Mouse (Mus musculus) embryonic facial prominence, embryonic 13.5 days (tissue): Measurements from ENCODE around the gene Evx2. TPM values are rescaled to one million over a fixed set of nuclear protein-coding genes. Genes with fewer than 3 reads are reported as not detected.
A peak's percentile ranks its signal among the peaks of the same experiment; 100 is the strongest.

Experiments used
- ATAC-seq: fragments of 200-750 bp; cut with Nextera tagmentation; 2 replicates; pipeline ENCODE4 v1.8.0; 2017; ENCODE audit warnings: low read depth; ENCODE audit not compliant: insufficient number of reproducible peaks, insufficient read depth, low FRiP score, low TSS enrichment
- H3K27ac ChIP-seq: fragments of 300-500 bp; sonication (generic); 2 replicates; pipeline ENCODE4 v1.5.1; 2015; ENCODE audit warnings: moderate library complexity, mild to moderate bottlenecking, inconsistent platforms
- H3K27me3 ChIP-seq: fragments of 300-500 bp; sonication (generic); 2 replicates; pipeline ENCODE4 v1.6.1; 2015; ENCODE audit warnings: mild to moderate bottlenecking, inconsistent platforms
- H3K36me3 ChIP-seq: fragments of 300-500 bp; sonication (generic); 2 replicates; pipeline ENCODE4 v1.6.1; 2015; ENCODE audit warnings: mild to moderate bottlenecking, inconsistent platforms
- H3K4me1 ChIP-seq: fragments of 300-500 bp; sonication (generic); 2 replicates; pipeline ENCODE4 v1.6.1; 2015; ENCODE audit warnings: inconsistent platforms
- H3K4me2 ChIP-seq: fragments of 300-500 bp; sonication (generic); 2 replicates; pipeline ENCODE4 v1.6.1; 2015; ENCODE audit warnings: moderate library complexity, mild to moderate bottlenecking, inconsistent platforms
- H3K4me3 ChIP-seq: fragments of 300-500 bp; sonication (generic); 2 replicates; pipeline ENCODE4 v1.5.1; 2015; ENCODE audit warnings: mild to moderate bottlenecking, inconsistent platforms
- H3K9ac ChIP-seq: fragments of 300-500 bp; sonication (generic); 2 replicates; pipeline ENCODE4 v1.6.1; 2015; ENCODE audit warnings: mild to moderate bottlenecking, inconsistent platforms
- H3K9me3 ChIP-seq: fragments of 300-500 bp; sonication (generic); 2 replicates; pipeline ENCODE4 v1.6.1; 2016; ENCODE audit warnings: inconsistent platforms
- WGBS: fragments of 180-500 bp; shearing (Covaris S2); methylation state at CpG from one replicate; pipeline ENCODE4 v1.1.7; 2015; ENCODE audit warnings: mixed read lengths; 5-methylcytosine and 5-hydroxymethylcytosine counted together
- polyA plus RNA-seq: library from polyadenylated mRNA; unstranded; fragments of >200 nt; fragmentation: Nextera tagmentation; extraction: Ambion mirVana; gene quantifications from 2 replicates; pipeline ENCODE4 v1.2.1, GENCODE M21; 2015

Evx2 gene
- polyA plus RNA-seq, 1 experiment from 2014 or later, result not detected

GRCm38 (mm10) chr2:74685059-74685603 is 25.8 kb upstream of the Evx2 start:
- H3K27ac ChIP-seq, result no peak overlapping the region
- H3K27me3 ChIP-seq, result peaks cover 98% of the 10 kb centered on the region
- H3K9me3 ChIP-seq, result no peaks in the 10 kb centered on the region
- no peak overlapping the region for H3K4me3 ChIP-seq
- H3K4me1 ChIP-seq, result peaks cover 15% of the 10 kb centered on the region
- no peak for ATAC-seq
- H3K9ac ChIP-seq, result no peak overlapping the region
- no peaks in the 10 kb centered on the region for H3K36me3 ChIP-seq
- no peak overlapping the region for H3K4me2 ChIP-seq
- WGBS, result 8% methylated on average over 4 of the region's 4 CpGs

GRCm38 (mm10) chr2:74684106-74684505 is 24.7 kb upstream of the Evx2 start:
- H3K27me3 ChIP-seq, result peaks cover 98% of the 10 kb centered on the region
- H3K4me1 ChIP-seq, result peaks cover 22% of the 10 kb centered on the region
- under 1% methylated on average over 12 of the region's 12 CpGs for WGBS
- no peak overlapping the region for H3K4me2 ChIP-seq
- H3K27ac ChIP-seq, result no peak overlapping the region
- no peaks in the 10 kb centered on the region for H3K9me3 ChIP-seq
- H3K9ac ChIP-seq, result no peak overlapping the region
- no peak overlapping the region for H3K4me3 ChIP-seq
- ATAC-seq, result no peak
- no peaks in the 10 kb centered on the region for H3K36me3 ChIP-seq

- Histone ChIP-seq H3K4me2 (no peak overlapping the region), H3K9me3 (no peaks in the 10 kb centered on the region), H3K4me3 (no peak overlapping the region), H3K4me1 (peaks cover 22% of the 10 kb centered on the region), H3K27me3 (peaks cover 98% of the 10 kb centered on the region), H3K9ac (no peak overlapping the region), H3K36me3 (no peaks in the 10 kb centered on the region), H3K27ac (no peak overlapping the region)
- ATAC-seq, result no peak
- WGBS, result 2% methylated on average over 18 of the region's 18 CpGs
These were observed 24.2 kb upstream of the Evx2 start for GRCm38 (mm10) chr2:74683471-74683951.

GRCm38 (mm10) chr2:74682796-74683195 is 23.4 kb upstream of the Evx2 start:
- under 1% methylated on average over 41 of the region's 51 CpGs for WGBS
- no peak overlapping the region for H3K9ac ChIP-seq
- peak overlapping the region; percentile 49 for H3K4me2 ChIP-seq
- H3K36me3 ChIP-seq, result no peaks in the 10 kb centered on the region
- peak overlapping the region; percentile 26 for H3K4me3 ChIP-seq
- peaks cover 22% of the 10 kb centered on the region for H3K4me1 ChIP-seq
- H3K27me3 ChIP-seq, result peaks cover 98% of the 10 kb centered on the region
- no peak overlapping the region for H3K27ac ChIP-seq
- H3K9me3 ChIP-seq, result no peaks in the 10 kb centered on the region
- no peak for ATAC-seq

GRCm38 (mm10) chr2:74681594-74682531 is 22.5 kb upstream of the Evx2 start:
- no peaks in the 10 kb centered on the region for H3K36me3 ChIP-seq
- H3K27ac ChIP-seq, result no peak overlapping the region
- peaks cover 22% of the 10 kb centered on the region for H3K4me1 ChIP-seq
- peaks cover 98% of the 10 kb centered on the region for H3K27me3 ChIP-seq
- ATAC-seq, result no peak
- no peak overlapping the region for H3K9ac ChIP-seq
- WGBS, result under 1% methylated on average over 76 of the region's 78 CpGs
- H3K4me2 ChIP-seq, result peak overlapping the region; percentile 49
- H3K4me3 ChIP-seq, result peak overlapping the region; percentile 26
- H3K9me3 ChIP-seq, result no peaks in the 10 kb centered on the region

- Histone ChIP-seq H3K36me3 (no peaks in the 10 kb centered on the region), H3K4me3 (no peak overlapping the region), H3K27me3 (peaks cover 100% of the 10 kb centered on the region), H3K4me2 (no peak overlapping the region), H3K27ac (no peak overlapping the region), H3K9me3 (no peaks in the 10 kb centered on the region), H3K4me1 (peaks cover 22% of the 10 kb centered on the region), H3K9ac (no peak overlapping the region)
- 2% methylated on average over 21 of the region's 21 CpGs for WGBS
- ATAC-seq, result no peak
These were observed 21.4 kb upstream of the Evx2 start for GRCm38 (mm10) chr2:74680561-74681398.

GRCm38 (mm10) chr2:74679980-74680379 is 20.6 kb upstream of the Evx2 start:
- no peak for ATAC-seq
- no peaks in the 10 kb centered on the region for H3K9me3 ChIP-seq
- no peaks in the 10 kb centered on the region for H3K36me3 ChIP-seq
- 0 out of 2 replicates have a peak overlapping the region, but pooled peaks have one; percentile 7 for H3K4me2 ChIP-seq
- no peak overlapping the region for H3K27ac ChIP-seq
- no peak overlapping the region for H3K9ac ChIP-seq
- H3K4me1 ChIP-seq, result peaks cover 24% of the 10 kb centered on the region
- H3K4me3 ChIP-seq, result peak overlapping the region; percentile 8; the same call in 1 of the 2 replicates
- H3K27me3 ChIP-seq, result peaks cover 100% of the 10 kb centered on the region
- 2% methylated on average over 23 of the region's 23 CpGs for WGBS

GRCm38 (mm10) chr2:74679596-74679971 is 20.2 kb upstream of the Evx2 start:
- H3K27ac ChIP-seq, result no peak overlapping the region
- H3K27me3 ChIP-seq, result peaks cover 100% of the 10 kb centered on the region
- peak overlapping the region; percentile 8; the same call in 1 of the 2 replicates for H3K4me3 ChIP-seq
- WGBS, result under 1% methylated on average over 26 of the region's 26 CpGs
- ATAC-seq, result no peak
- H3K4me1 ChIP-seq, result peaks cover 25% of the 10 kb centered on the region
- no peak overlapping the region for H3K9ac ChIP-seq
- H3K9me3 ChIP-seq, result no peaks in the 10 kb centered on the region
- 0 out of 2 replicates have a peak overlapping the region, but pooled peaks have one; percentile 7 for H3K4me2 ChIP-seq
- no peaks in the 10 kb centered on the region for H3K36me3 ChIP-seq

GRCm38 (mm10) chr2:74678891-74679595 is 19.7 kb upstream of the Evx2 start, which contains the start of gene Hoxd11:
Hoxd11 (plus strand) TSS chr2:74679557.
- Histone ChIP-seq H3K4me2 (0 out of 2 replicates have a peak within 1 kb of the TSS, but pooled peaks have one; percentile 7), H3K4me1 (peaks cover 25% of the 10 kb centered on the region), H3K36me3 (no peaks in the 10 kb centered on the region), H3K27me3 (peaks cover 100% of the 10 kb centered on the region), H3K4me3 (peak within 1 kb of the TSS; percentile 8; the same call in 1 of the 2 replicates), H3K27ac (no peak within 1 kb of the TSS), H3K9ac (no peak within 1 kb of the TSS), H3K9me3 (no peaks in the 10 kb centered on the region)
- 2% methylated on average over 15 of the region's 15 CpGs for WGBS
- ATAC-seq, result no peak

GRCm38 (mm10) chr2:74677106-74677505 is 17.7 kb upstream of the Evx2 start:
- peaks cover 21% of the 10 kb centered on the region for H3K4me1 ChIP-seq
- 5% methylated on average over 2 of the region's 2 CpGs for WGBS
- H3K27ac ChIP-seq, result no peak overlapping the region

More at GRCm38 (mm10) chr2:74677106-74677505, 17.7 kb upstream of the Evx2 start:
- no peaks in the 10 kb centered on the region for H3K9me3 ChIP-seq
- H3K27me3 ChIP-seq, result peaks cover 100% of the 10 kb centered on the region
- H3K4me2 ChIP-seq, result no peak overlapping the region
- H3K4me3 ChIP-seq, result no peak overlapping the region
- no peak for ATAC-seq
- no peak overlapping the region for H3K9ac ChIP-seq
- H3K36me3 ChIP-seq, result no peaks in the 10 kb centered on the region
